In the genomic region with DNA sequence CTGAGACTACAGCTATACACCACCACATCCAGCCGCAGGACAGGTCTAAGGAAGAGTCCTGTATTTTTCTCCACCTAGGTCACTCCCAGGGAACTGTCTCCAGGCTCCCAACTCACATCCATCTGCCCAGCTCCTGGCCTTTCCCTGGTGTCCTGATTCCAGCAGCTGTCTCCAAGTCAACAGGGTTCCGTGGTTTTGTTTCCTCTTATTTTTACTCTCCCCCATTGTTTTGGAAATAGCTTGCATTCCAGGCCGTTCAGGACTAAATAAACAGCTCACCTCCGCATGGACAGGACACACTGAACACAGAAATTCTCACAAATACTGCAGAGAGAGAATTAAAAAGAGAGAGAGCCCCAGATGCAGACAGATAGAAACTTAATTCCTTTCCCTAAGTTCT, we compare ENCODE assay signal across 19 mouse cellular contexts. TPM values are rescaled to one million over a fixed set of nuclear protein-coding genes. Genes with fewer than 3 reads are reported as not detected.
"Had no signal": no experiment of that assay in that cellular context is flagged by ENCODE, and none has a peak within 500 bp of the region (broad histone marks: within the 10 kb centered on the region; RNA-seq: fewer than 3 reads in every experiment).

No protein-coding gene starts in this region.

- H3K4me2 ChIP-seq: liver, embryonic 13.5 days; lung, embryonic 15.5 days; midbrain, embryonic 13.5 days; neural tube, embryonic 15.5 days had no signal

- H3K4me3 ChIP-seq: liver, embryonic 13.5 days; lung, embryonic 15.5 days; midbrain, embryonic 13.5 days; myocyte; neural tube, embryonic 15.5 days had no signal

- H3K9me3 ChIP-seq: liver, embryonic 13.5 days; lung, embryonic 15.5 days; midbrain, embryonic 13.5 days; neural tube, embryonic 15.5 days had no signal

- ATAC-seq: intestine, postnatal 0 days; liver, postnatal 0 days; midbrain, embryonic 13.5 days had no signal

- H3K4me1 ChIP-seq: liver, embryonic 13.5 days; midbrain, embryonic 13.5 days; neural tube, embryonic 15.5 days had no signal

- H3K9ac ChIP-seq: liver, embryonic 13.5 days; liver, postnatal 0 days; lung, embryonic 15.5 days; midbrain, embryonic 13.5 days; neural tube, embryonic 15.5 days had no signal

- H3K36me3 ChIP-seq: liver, embryonic 13.5 days; lung, embryonic 15.5 days; midbrain, embryonic 13.5 days; neural tube, embryonic 15.5 days had no signal

- H3K27me3 ChIP-seq: lung, embryonic 15.5 days; midbrain, embryonic 13.5 days; neural tube, embryonic 15.5 days had no signal

- H3K27ac ChIP-seq: liver, embryonic 13.5 days; lung, embryonic 15.5 days; midbrain, embryonic 13.5 days; neural tube, embryonic 15.5 days had no signal

- DNase-seq: kidney, adult 9 months; kidney, postnatal 25 days; left cerebral cortex, postnatal 4 days; liver; liver, embryonic 13.5 days; liver, postnatal 0 days; lung, postnatal 14 days; right cerebral cortex, adult 18-20 months; right cerebral cortex, postnatal 25 days; thymus, adult 2 months; thymus, postnatal 25 days had no signal

RNA-seq across cellular contexts. Expression of a gene that starts 27.9 kb away (rescaled TPM):
- total RNA-seq: left cerebral cortex, postnatal 10 days; left cerebral cortex, postnatal 4 days; megakaryocyte-erythroid progenitor cell, adult 5-6 weeks had no signal
- polyA plus RNA-seq: midbrain, embryonic 13.5 days; myocyte had no signal

RNA-seq across cellular contexts. Expression of a gene that starts 42.4 kb away (rescaled TPM):
- total RNA-seq: megakaryocyte-erythroid progenitor cell, adult 5-6 weeks had no signal
- polyA plus RNA-seq: myocyte; neural tube, embryonic 11.5 days had no signal
